Mouse (Mus musculus) spleen, adult 2 months (tissue): ENCODE results near the gene Retreg1. TPM values are rescaled to one million over a fixed set of nuclear protein-coding genes. Genes with fewer than 3 reads are reported as not detected.

Experiments
- DNase-seq, 2 experiments: peaks; one replicate each; pipeline versions ENCODE4 v3.0.0 to v3.0.0-alpha.2; 2012 to 2021; ENCODE audit warnings: low spot score in 2 of 2, low read depth in 1 of 2
- H3K27ac ChIP-seq: fragments of 200-500 bp; 2 replicates; pipeline ENCODE4 v1.5.1; 2012; ENCODE audit warnings: low read length, inconsistent platforms; ENCODE audit not compliant: insufficient read depth
- H3K27me3 ChIP-seq: fragments of 200-500 bp; 2 replicates; pipeline ENCODE4 v1.6.1; 2012; ENCODE audit warnings: mild to moderate bottlenecking, moderate library complexity, low read length, inconsistent platforms; ENCODE audit not compliant: control insufficient read depth, insufficient read depth
- H3K36me3 ChIP-seq: fragments of 200-500 bp; 2 replicates; pipeline ENCODE4 v1.6.1; 2012; ENCODE audit warnings: mild to moderate bottlenecking, low read length, inconsistent platforms; ENCODE audit not compliant: control insufficient read depth, insufficient read depth
- H3K4me1 ChIP-seq: fragments of 200-500 bp; 2 replicates; pipeline ENCODE4 v1.6.1; 2011; ENCODE audit warnings: inconsistent platforms; ENCODE audit not compliant: control insufficient read depth, insufficient read depth, insufficient read length
- H3K4me3 ChIP-seq: fragments of 200-500 bp; 2 replicates; pipeline ENCODE4 v1.5.1; 2011; ENCODE audit warnings: mild to moderate bottlenecking, inconsistent platforms; ENCODE audit not compliant: insufficient read depth, insufficient read length; ENCODE audit errors: extremely low read depth
- CTCF ChIP-seq: fragments of 200-500 bp; IDR thresholded peaks from 2 replicates; pipeline ENCODE4 v1.5.1; 2011; ENCODE audit warnings: mild to moderate bottlenecking, inconsistent platforms; ENCODE audit not compliant: insufficient read depth, insufficient read length, insufficient replicate concordance; ENCODE audit errors: extremely low read depth
- POLR2A ChIP-seq: fragments of 200-500 bp; IDR thresholded peaks from 2 replicates; pipeline ENCODE4 v1.6.1; 2011; ENCODE audit warnings: low read depth, low read length, inconsistent platforms
- WGBS: fragments of 180-500 bp; shearing (Covaris S2); methylation state at CpG from one replicate; pipeline ENCODE4 v1.1.7; 2018; 5-methylcytosine and 5-hydroxymethylcytosine counted together
- polyA plus RNA-seq: library from polyadenylated mRNA; depleted of rRNA; stranded (reverse); fragments of >200 nt; gene quantifications from 2 replicates; pipeline ENCODE4 v1.2.3, GENCODE M21; 2012

Retreg1 gene
- polyA plus RNA-seq, 1 experiment: 8.8 TPM

DNA sequence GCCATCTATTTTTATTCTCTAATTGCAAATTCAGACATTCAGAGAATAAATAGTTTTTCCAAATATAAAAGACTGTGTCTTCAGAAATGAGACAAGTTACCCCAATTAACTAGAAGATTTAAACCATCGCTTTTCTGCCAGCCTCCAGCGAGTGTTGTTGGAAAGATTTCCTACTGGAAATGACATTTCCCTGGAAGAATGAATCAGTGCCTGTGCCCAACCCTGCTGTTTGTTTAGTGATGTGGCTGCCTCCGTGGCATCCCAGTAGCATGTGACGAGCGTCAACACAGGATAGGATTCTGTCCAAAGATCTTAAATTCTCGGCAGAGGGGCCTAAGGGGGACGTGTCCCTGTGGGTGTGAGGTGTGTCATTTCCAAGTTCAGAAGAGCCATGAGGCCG is 40.8 kb upstream of the Retreg1 start:
- no peaks in the 10 kb centered on the region; the same call in 1 of the 2 replicates for H3K4me1 ChIP-seq
- no peak overlapping the region for H3K27ac ChIP-seq
- no peak overlapping the region for H3K4me3 ChIP-seq
- H3K27me3 ChIP-seq: no peaks in the 10 kb centered on the region
- no peak for DNase-seq
- 92% methylated on average over 8 of the region's 8 CpGs for WGBS
- H3K36me3 ChIP-seq: no peaks in the 10 kb centered on the region
- TF ChIP-seq POLR2A (no peak), CTCF (no peak)

DNA sequence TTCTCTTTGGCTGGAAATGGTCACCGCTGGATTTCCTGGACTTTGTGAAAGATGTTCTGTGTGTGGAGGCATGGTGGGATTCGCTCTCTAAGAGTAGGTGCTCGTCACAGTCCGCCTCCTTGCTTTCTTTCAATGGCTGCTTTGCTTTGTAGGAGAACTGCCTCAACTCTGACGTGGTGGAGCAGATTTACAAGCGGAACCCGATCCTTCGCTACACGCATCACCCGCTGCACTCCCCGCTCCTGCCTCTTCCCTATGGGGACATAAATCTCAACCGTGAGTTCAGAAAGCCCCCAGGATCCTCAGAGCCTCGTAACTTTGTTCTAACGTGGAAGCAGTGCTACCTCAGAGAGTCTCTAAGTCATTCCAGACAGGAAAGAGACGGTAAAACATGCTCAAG is 39.9 kb upstream of the Retreg1 start:
- H3K36me3 ChIP-seq: no peaks in the 10 kb centered on the region

DNA sequence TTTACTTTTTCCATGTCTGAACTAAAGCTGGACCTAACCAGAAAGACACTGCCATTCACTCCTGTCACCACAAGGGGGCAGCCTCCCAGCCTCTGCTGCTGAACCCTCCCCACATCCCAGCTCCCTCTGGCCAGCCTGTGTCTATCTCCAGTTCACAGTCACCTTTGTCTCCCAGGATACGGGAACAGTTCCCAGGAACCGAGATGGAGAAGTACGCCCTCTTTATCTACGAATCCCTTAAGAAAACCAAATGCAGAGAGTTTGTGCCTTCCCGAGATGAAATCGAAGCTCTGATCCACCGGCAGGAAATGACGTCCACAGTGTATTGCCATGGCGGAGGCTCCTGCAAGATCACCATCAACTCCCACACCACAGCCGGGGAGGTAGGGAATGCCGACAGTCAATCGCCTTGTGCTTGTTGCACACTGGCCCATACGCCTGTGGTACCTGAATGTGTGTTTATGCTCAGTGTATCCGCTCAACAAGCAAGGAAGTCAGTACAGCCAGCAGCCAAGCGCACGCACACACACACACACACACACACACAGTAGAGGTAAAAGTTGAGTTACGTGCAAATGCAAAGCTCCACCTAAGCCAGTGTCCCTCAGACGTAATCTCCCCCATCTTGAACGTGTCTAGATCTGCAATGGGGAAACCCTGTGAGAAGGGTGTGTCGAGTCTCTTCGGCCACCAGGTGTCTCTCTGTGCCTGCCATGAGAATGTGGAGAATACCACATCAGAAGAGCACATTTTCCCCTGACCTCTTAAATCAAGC is 37.5 kb upstream of the Retreg1 start:
- Histone ChIP-seq H3K4me1 (no peaks in the 10 kb centered on the region; the same call in 1 of the 2 replicates), H3K4me3 (no peak overlapping the region), H3K27me3 (no peaks in the 10 kb centered on the region), H3K36me3 (no peaks in the 10 kb centered on the region), H3K27ac (no peak overlapping the region)
- peak; percentile 51 to 71 for DNase-seq
- TF ChIP-seq POLR2A (no peak), CTCF (peak; percentile 90; the same call in 1 of the 2 replicates)
- WGBS: 72% methylated on average over 21 of the region's 21 CpGs

More for the DNA sequence above, 39.9 kb upstream of the Retreg1 start:
- Histone ChIP-seq H3K27me3 (no peaks in the 10 kb centered on the region), H3K27ac (no peak overlapping the region), H3K4me1 (no peaks in the 10 kb centered on the region; the same call in 1 of the 2 replicates), H3K4me3 (no peak overlapping the region)
- TF ChIP-seq POLR2A (no peak), CTCF (no peak)
- WGBS: 94% methylated on average over 15 of the region's 15 CpGs
- DNase-seq: no peak

DNA sequence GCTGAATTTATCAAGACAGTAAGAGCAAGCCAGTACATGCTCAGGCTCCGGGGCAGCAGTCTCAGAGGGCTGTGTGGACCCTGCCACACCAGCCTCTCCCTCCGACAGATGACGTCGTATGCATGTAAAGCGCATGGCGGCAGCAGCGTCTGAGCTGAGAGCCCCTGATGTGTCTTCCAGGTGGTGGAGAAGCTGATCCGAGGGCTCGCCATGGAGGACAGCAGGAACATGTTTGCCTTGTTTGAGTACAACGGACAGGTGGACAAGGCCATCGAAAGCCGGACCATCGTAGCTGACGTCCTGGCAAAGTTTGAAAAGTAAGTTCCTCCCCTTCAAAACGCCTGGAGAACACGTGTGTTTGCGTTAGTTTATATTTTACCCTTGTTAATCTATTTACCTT is 36.6 kb upstream of the Retreg1 start:
- H3K4me3 ChIP-seq: no peak overlapping the region
- no peak for TF ChIP-seq POLR2A
- TF ChIP-seq CTCF: no peak
- no peaks in the 10 kb centered on the region for H3K36me3 ChIP-seq

DNA sequence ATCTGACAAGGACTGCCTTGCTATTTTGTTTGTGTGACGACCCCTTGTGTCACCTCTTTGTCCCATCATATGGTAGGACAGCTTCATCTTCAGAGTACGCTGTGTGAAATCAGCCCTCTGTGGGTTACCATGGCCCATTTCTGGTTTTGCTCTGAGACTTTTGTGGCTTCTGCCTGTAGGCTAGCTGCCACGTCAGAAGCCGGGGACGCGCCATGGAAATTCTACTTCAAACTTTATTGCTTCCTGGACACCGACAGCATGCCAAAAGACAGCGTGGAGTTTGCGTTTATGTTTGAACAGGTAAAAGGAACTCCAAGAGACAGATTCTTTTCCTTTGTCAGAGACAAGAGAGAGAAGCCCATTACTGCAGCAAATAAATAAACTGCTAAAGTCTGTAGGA is 36.1 kb upstream of the Retreg1 start:
- no peak for TF ChIP-seq POLR2A
- TF ChIP-seq CTCF: no peak
- 91% methylated on average over 9 of the region's 9 CpGs for WGBS
- H3K36me3 ChIP-seq: no peaks in the 10 kb centered on the region
- no peak overlapping the region for H3K4me3 ChIP-seq
- no peaks in the 10 kb centered on the region for H3K27me3 ChIP-seq
- no peak overlapping the region for H3K27ac ChIP-seq
- H3K4me1 ChIP-seq: peaks cover 2% of the 10 kb centered on the region; the same call in 1 of the 2 replicates
- DNase-seq: no peak

More for the DNA sequence above, 36.6 kb upstream of the Retreg1 start:
- Histone ChIP-seq H3K27ac (no peak overlapping the region), H3K4me1 (no peaks in the 10 kb centered on the region; the same call in 1 of the 2 replicates), H3K27me3 (no peaks in the 10 kb centered on the region)
- no peak for DNase-seq
- 94% methylated on average over 17 of the region's 17 CpGs for WGBS

DNA sequence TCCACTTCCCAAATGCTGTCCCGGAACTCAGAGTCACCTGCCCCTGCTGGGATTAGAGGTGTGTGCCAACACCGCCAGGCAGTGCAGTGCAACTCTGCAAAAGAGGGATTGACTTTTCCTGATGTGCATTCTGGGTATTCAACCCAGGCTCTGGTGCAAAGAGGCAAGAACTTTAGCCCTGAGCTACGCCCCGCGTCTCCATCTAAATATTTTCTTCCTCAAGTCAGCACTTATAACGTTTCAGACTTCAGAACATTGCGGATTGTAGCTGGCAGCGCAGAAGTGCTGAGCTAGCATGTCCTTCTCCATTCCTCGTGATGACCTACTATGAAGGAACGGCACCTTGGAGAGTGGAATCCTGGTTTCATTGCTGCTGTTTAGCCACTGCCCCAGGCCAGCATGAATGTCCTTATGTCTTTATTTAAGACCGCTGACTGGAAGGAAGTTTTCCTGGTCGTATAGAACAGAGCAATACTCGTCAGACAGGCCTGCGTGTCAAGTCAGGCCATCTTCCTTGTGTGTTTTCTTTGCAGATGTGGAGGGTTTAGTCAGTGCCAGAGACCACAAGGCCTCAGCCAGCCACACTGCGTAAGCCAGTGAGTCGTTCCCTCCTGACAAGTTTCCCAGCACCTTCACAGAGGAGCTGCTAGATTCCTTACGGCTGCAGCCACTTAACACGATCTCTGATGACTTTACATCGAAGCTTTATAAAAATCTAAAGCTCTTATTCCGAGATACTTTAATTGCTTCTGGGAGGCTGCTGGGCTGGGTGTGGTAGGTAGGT is 34.1 kb upstream of the Retreg1 start:
- TF ChIP-seq POLR2A (no peak), CTCF (no peak)
- no peak for DNase-seq
- no peaks in the 10 kb centered on the region for H3K27me3 ChIP-seq
- no peak overlapping the region for H3K4me3 ChIP-seq
- peaks cover 4% of the 10 kb centered on the region; the same call in 1 of the 2 replicates for H3K4me1 ChIP-seq
- H3K36me3 ChIP-seq: no peaks in the 10 kb centered on the region
- H3K27ac ChIP-seq: no peak overlapping the region
- WGBS: 95% methylated on average over 20 of the region's 20 CpGs
